Mouse (Mus musculus) MEL (cell line): ENCODE measurements around the gene Lad1. TPM values are rescaled to one million over a fixed set of nuclear protein-coding genes. Genes with fewer than 3 reads are reported as not detected.

ENCODE experiments used
- DNase-seq: peaks from one replicate; pipeline ENCODE4 v3.0.0; 2011; ENCODE audit warnings: low read depth, low spot score
- H3K27ac ChIP-seq: 2 replicates; pipeline ENCODE4 v1.5.1; 2012; ENCODE audit warnings: low read depth, mild to moderate bottlenecking, control low read depth, low read length, moderate library complexity; ENCODE audit not compliant: control insufficient read depth
- H3K27me3 ChIP-seq, 2 experiments: fragments of 150-350 bp in 1 of 2; sonication (generic) in 1 of 2; 2 replicates each; pipeline ENCODE4 v1.6.1; 2012; ENCODE audit warnings: low read length in 2 of 2, mild to moderate bottlenecking in 2 of 2, improper control_type of control experiment in 1 of 2, moderate library complexity in 1 of 2; ENCODE audit not compliant: insufficient read depth in 2 of 2, control insufficient read depth in 1 of 2
- H3K36me3 ChIP-seq, 2 experiments: 2 replicates each; pipeline ENCODE4 v1.6.1; 2012 to 2014; ENCODE audit warnings: low read length in 2 of 2, improper control_type of control experiment in 1 of 2, inconsistent platforms in 1 of 2, mild to moderate bottlenecking in 1 of 2; ENCODE audit not compliant: insufficient read depth in 2 of 2, control insufficient read depth in 1 of 2
- H3K4me1 ChIP-seq, 2 experiments: fragments of 150-350 bp in 1 of 2; sonication (generic) in 1 of 2; 2 replicates each; pipeline ENCODE4 v1.6.1; 2012; ENCODE audit warnings: low read length in 2 of 2, improper control_type of control experiment in 1 of 2, mild to moderate bottlenecking in 1 of 2; ENCODE audit not compliant: insufficient read depth in 2 of 2, control insufficient read depth in 1 of 2
- H3K4me3 ChIP-seq, 2 experiments: fragments of 150-350 bp in 1 of 2; sonication (generic) in 1 of 2; 2 replicates each; pipeline ENCODE4 v1.5.1; 2012; ENCODE audit warnings: low read depth in 2 of 2, low read length in 2 of 2, mild to moderate bottlenecking in 2 of 2, moderate library complexity in 2 of 2, control low read depth in 1 of 2, improper control_type of control experiment in 1 of 2; ENCODE audit not compliant: control insufficient read depth in 1 of 2, insufficient read depth in 1 of 2
- H3K79me2 ChIP-seq: 2 replicates; pipeline ENCODE4 v1.6.1; 2012; ENCODE audit warnings: mild to moderate bottlenecking, low read length, moderate library complexity; ENCODE audit not compliant: control insufficient read depth, poor library complexity, insufficient read depth
- H3K9ac ChIP-seq: 2 replicates; pipeline ENCODE4 v1.6.1; 2012; ENCODE audit warnings: low read depth, mild to moderate bottlenecking, control low read depth, low read length, moderate library complexity; ENCODE audit not compliant: control insufficient read depth, poor library complexity, severe bottlenecking
- H3K9me3 ChIP-seq: fragments of 150-350 bp; sonication (generic); replicated peaks from 2 replicates; pipeline ENCODE4 v1.6.1; 2012; ENCODE audit warnings: mild to moderate bottlenecking, low read length, improper control_type of control experiment, moderate library complexity; ENCODE audit not compliant: insufficient read depth
- BHLHE40 ChIP-seq: IDR thresholded peaks from 2 replicates; pipeline ENCODE4 v1.6.1; 2012; ENCODE audit warnings: low read depth, mild to moderate bottlenecking, inconsistent platforms, low read length, improper control_type of control experiment, borderline replicate concordance
- CTCF ChIP-seq, 3 experiments: IDR thresholded peaks in 2 of 3; conservative IDR thresholded peaks in 1 of 3; 2 replicates each; pipeline ENCODE4 v1.5.1; 2011 to 2012; ENCODE audit warnings: low read length in 3 of 3, low read depth in 2 of 3, mild to moderate bottlenecking in 2 of 3, improper control_type of control experiment in 1 of 3, inconsistent platforms in 1 of 3, mixed read lengths in 1 of 3, moderate library complexity in 1 of 3; ENCODE audit not compliant: control insufficient read depth in 1 of 3, insufficient read depth in 1 of 3, poor library complexity in 1 of 3, severe bottlenecking in 1 of 3
- E2F4 ChIP-seq: IDR thresholded peaks from 2 replicates; pipeline ENCODE4 v1.6.1; 2011; ENCODE audit warnings: low read depth, low read length, improper control_type of control experiment, borderline replicate concordance
- EP300 ChIP-seq, 2 experiments: IDR thresholded peaks; 2 replicates each; pipeline ENCODE4 v1.6.1; 2011; ENCODE audit warnings: improper control_type of control experiment in 2 of 2, low read length in 2 of 2, low read depth in 1 of 2, mild to moderate bottlenecking in 1 of 2
- ETS1 ChIP-seq: IDR thresholded peaks from 2 replicates; pipeline ENCODE4 v1.6.1; 2012; ENCODE audit warnings: low read depth, mild to moderate bottlenecking, inconsistent platforms, low read length, improper control_type of control experiment, moderate library complexity
- HCFC1 ChIP-seq: IDR thresholded peaks from 2 replicates; pipeline ENCODE4 v1.6.1; 2012; ENCODE audit warnings: low read depth, mild to moderate bottlenecking, inconsistent platforms, low read length, improper control_type of control experiment, moderate library complexity
- JUND ChIP-seq: IDR thresholded peaks from 2 replicates; pipeline ENCODE4 v1.6.1; 2011; ENCODE audit warnings: low read depth, mild to moderate bottlenecking, improper control_type of control experiment, low read length
- MAX ChIP-seq: IDR thresholded peaks from 2 replicates; pipeline ENCODE4 v1.6.1; 2011; ENCODE audit warnings: low read length, improper control_type of control experiment
- MYC ChIP-seq: IDR thresholded peaks from 2 replicates; pipeline ENCODE4 v1.6.1; 2011; ENCODE audit warnings: low read depth, mild to moderate bottlenecking, low read length, improper control_type of control experiment, moderate library complexity
- NELFE ChIP-seq: IDR thresholded peaks from 2 replicates; pipeline ENCODE4 v1.6.1; 2011; ENCODE audit warnings: low read depth, low read length, improper control_type of control experiment
- NRF1 ChIP-seq: IDR thresholded peaks from 2 replicates; pipeline ENCODE4 v1.6.1; 2014; ENCODE audit warnings: low read depth, mild to moderate bottlenecking, inconsistent platforms, low read length, improper control_type of control experiment, moderate library complexity; ENCODE audit not compliant: poor library complexity, insufficient read depth, severe bottlenecking
- POLR2A ChIP-seq, 2 experiments: IDR thresholded peaks; 2 replicates each; pipeline ENCODE4 v1.6.1; 2011 to 2012; ENCODE audit warnings: low read length in 2 of 2, mild to moderate bottlenecking in 2 of 2, control low read depth in 1 of 2, improper control_type of control experiment in 1 of 2, low read depth in 1 of 2, moderate library complexity in 1 of 2; ENCODE audit not compliant: control insufficient read depth in 1 of 2, insufficient read depth in 1 of 2, poor library complexity in 1 of 2
- POLR2AphosphoS2 ChIP-seq: IDR thresholded peaks from 2 replicates; pipeline ENCODE4 v1.6.1; 2011; ENCODE audit warnings: low read length, improper control_type of control experiment
- TCF12 ChIP-seq: IDR thresholded peaks from 2 replicates; pipeline ENCODE4 v1.6.1; 2014; ENCODE audit warnings: low read depth, mild to moderate bottlenecking, inconsistent platforms, low read length, improper control_type of control experiment, moderate library complexity
- ZMIZ1 ChIP-seq: IDR thresholded peaks from 2 replicates; pipeline ENCODE4 v1.6.1; 2012; ENCODE audit warnings: low read depth, mild to moderate bottlenecking, inconsistent platforms, low read length, improper control_type of control experiment, moderate library complexity
- polyA plus RNA-seq, 2 experiments: library from polyadenylated mRNA; stranded (reverse) in 1 of 2; unstranded in 1 of 2; fragments of >175 nt in 1 of 2; fragments of >200 nt in 1 of 2; gene quantifications; 2 replicates each; pipeline versions ENCODE4 v1.2.1 to v1.2.4; 2012; ENCODE audit warnings: low replicate concordance in 2 of 2, low read depth in 1 of 2; ENCODE audit not compliant: insufficient read length in 2 of 2, insufficient read depth in 1 of 2, missing spikeins in 1 of 2
- total RNA-seq: library from RNA; depleted of rRNA; stranded (reverse); fragments of 300-350 nt; gene quantifications from 2 replicates; pipeline ENCODE4 v1.2.3, GENCODE M21; 2012

Lad1 gene
- total and polyA plus RNA-seq, 3 experiments: not detected

GRCm38 (mm10) chr1:135861980-135862552, 43.7 kb downstream of the Lad1 start:
- H3K4me1 ChIP-seq: no peaks in the 10 kb centered on the region
- TF ChIP-seq E2F4: no peak
- TF ChIP-seq POLR2AphosphoS2: no peak
- TF ChIP-seq TCF12: no peak
- no peak for TF ChIP-seq MYC
- TF ChIP-seq CTCF (IDR thresholded peaks at IDR 0.05 in 2 of 3, conservative IDR thresholded peaks at IDR 0.05 in 1 of 3; ENCODE audit: control insufficient read depth in 1 of 3, insufficient read depth in 1 of 3, low read depth in 2 of 3, low read length in 3 of 3, poor library complexity in 1 of 3, severe bottlenecking in 1 of 3): no peak
- no peak for TF ChIP-seq NRF1
- TF ChIP-seq BHLHE40: no peak
- no peak for TF ChIP-seq NELFE
- no peak for TF ChIP-seq HCFC1
- TF ChIP-seq ETS1: no peak
- TF ChIP-seq MAX: no peak
- no peak for TF ChIP-seq EP300 (IDR thresholded peaks at IDR 0.05; ENCODE audit: low read depth in 1 of 2, low read length in 2 of 2)
- TF ChIP-seq POLR2A (IDR thresholded peaks at IDR 0.05; ENCODE audit: control insufficient read depth in 1 of 2, insufficient read depth in 1 of 2, low read depth in 1 of 2, low read length in 2 of 2, poor library complexity in 1 of 2): no peak
- H3K4me3 ChIP-seq: no peak overlapping the region
- H3K27me3 ChIP-seq: peaks cover 0 to 9% of the 10 kb centered on the region in 2 experiments; a peak in 2 of 4 replicates
- no peaks in the 10 kb centered on the region for H3K79me2 ChIP-seq
- no peaks in the 10 kb centered on the region for H3K9me3 ChIP-seq
- no peak overlapping the region for H3K9ac ChIP-seq
- DNase-seq: no peak
- no peaks in the 10 kb centered on the region for H3K36me3 ChIP-seq
- H3K27ac ChIP-seq: no peak overlapping the region

- peaks cover 0 to 9% of the 10 kb centered on the region in 2 experiments; a peak in 2 of 4 replicates for H3K27me3 ChIP-seq
Measured at GRCm38 (mm10) chr1:135862561-135862960, 44.2 kb downstream of the Lad1 start.

GRCm38 (mm10) chr1:135863786-135864335, 45.5 kb downstream of the Lad1 start:
- no peaks in the 10 kb centered on the region for H3K9me3 ChIP-seq
- no peak overlapping the region for H3K27ac ChIP-seq
- peaks cover 0 to 9% of the 10 kb centered on the region in 2 experiments; a peak in 2 of 4 replicates for H3K27me3 ChIP-seq
- H3K79me2 ChIP-seq: no peaks in the 10 kb centered on the region
- H3K36me3 ChIP-seq: no peaks in the 10 kb centered on the region
- no peak overlapping the region for H3K4me3 ChIP-seq
- no peaks in the 10 kb centered on the region for H3K4me1 ChIP-seq
- no peak for DNase-seq
- H3K9ac ChIP-seq: no peak overlapping the region
- TF ChIP-seq JUND: no peak
- no peak for TF ChIP-seq ZMIZ1

More at GRCm38 (mm10) chr1:135862561-135862960, 44.2 kb downstream of the Lad1 start:
- Histone ChIP-seq H3K36me3 (no peaks in the 10 kb centered on the region), H3K79me2 (no peaks in the 10 kb centered on the region), H3K9me3 (no peaks in the 10 kb centered on the region), H3K4me1 (no peaks in the 10 kb centered on the region), H3K9ac (no peak overlapping the region), H3K4me3 (no peak overlapping the region), H3K27ac (no peak overlapping the region)
- TF ChIP-seq BHLHE40: no peak
- DNase-seq: no peak
